Mouse (Mus musculus) urinary bladder, postnatal 36 days (tissue): ENCODE data around the gene Plekha5.

Source experiments
- DNase-seq, 2 experiments: peaks; one replicate each; pipeline ENCODE4 v3.0.0; 2022; ENCODE audit warnings: low spot score in 2 of 2, mixed read lengths in 1 of 2

The Plekha5 gene

GRCm38 (mm10) chr6:140611282-140611681 lies 187.4 kb downstream of the Plekha5 start:
- DNase-seq = no peak

- DNase-seq = no peak
Observed at GRCm38 (mm10) chr6:140611893-140612473, 188.1 kb downstream of the Plekha5 start.

GRCm38 (mm10) chr6:140613822-140614221 lies 190.0 kb downstream of the Plekha5 start:
- DNase-seq = no peak

GRCm38 (mm10) chr6:140614711-140615110 lies 190.9 kb downstream of the Plekha5 start:
- no peak for DNase-seq

- peak; percentile 63 to 74 for DNase-seq
Observed at GRCm38 (mm10) chr6:140620531-140621349, 196.9 kb downstream of the Plekha5 start.

GRCm38 (mm10) chr6:140621622-140622021 lies 197.8 kb downstream of the Plekha5 start:
- DNase-seq = no peak

- DNase-seq = peak in 1 of 2 experiments; percentile 22
Observed at GRCm38 (mm10) chr6:140622391-140623225, 198.8 kb downstream of the Plekha5 start, which contains the start of gene Aebp2. TSS of gene Aebp2 (plus strand) at chr6:140622663.

- DNase-seq = peak; percentile 89 to 92
Observed at GRCm38 (mm10) chr6:140623226-140624095, 199.6 kb downstream of the Plekha5 start.

GRCm38 (mm10) chr6:140624096-140625051 lies 200.5 kb downstream of the Plekha5 start:
- DNase-seq = peak; percentile 25

GRCm38 (mm10) chr6:140629176-140629859 lies 205.5 kb downstream of the Plekha5 start:
- DNase-seq = no peak

GRCm38 (mm10) chr6:140630306-140630705 lies 206.5 kb downstream of the Plekha5 start:
- DNase-seq = no peak

- no peak for DNase-seq
Observed at GRCm38 (mm10) chr6:140633616-140634015, 209.8 kb downstream of the Plekha5 start.

GRCm38 (mm10) chr6:140636290-140636689 lies 212.4 kb downstream of the Plekha5 start:
- DNase-seq = no peak

GRCm38 (mm10) chr6:140642010-140642409 lies 218.2 kb downstream of the Plekha5 start:
- no peak for DNase-seq

- DNase-seq = no peak
Observed at GRCm38 (mm10) chr6:140642655-140643054, 218.8 kb downstream of the Plekha5 start.

GRCm38 (mm10) chr6:140645931-140646330 lies 222.1 kb downstream of the Plekha5 start:
- DNase-seq = no peak
